In genomic region chr7:16474445-16474844, GRCm38 (mm10) we compare ENCODE assay signal across 9 mouse cellular contexts. TPM values are rescaled to one million over a fixed set of nuclear protein-coding genes. Genes with fewer than 3 reads are reported as not detected.
DNase-seq lines count a peak whose midpoint lies in the region; ATAC-seq lines count a peak whose summit lies in the region.
"Had no signal": no experiment of that assay in that cellular context is flagged by ENCODE, and none has a peak within 500 bp of the region (broad histone marks: within the 10 kb centered on the region; RNA-seq: fewer than 3 reads in every experiment).

No protein-coding gene starts in this region.

- peak overlapping the region; percentile 51 for H3K4me2 ChIP-seq in heart, embryonic 15.5 days
- peak overlapping the region; percentile 40 for H3K4me2 ChIP-seq in hindbrain, embryonic 16.5 days (ENCODE audit: low read length)

- DNase-seq in heart, adult 9 months (ENCODE audit: low spot score in 2 of 2) = no peak
- peak; percentile 39 for DNase-seq in midbrain, embryonic 10.5 days (ENCODE audit: low spot score)
- no peak for DNase-seq in Muller cell, postnatal 12 days (ENCODE audit: inconsistent ontology term)
- DNase-seq in thymus, postnatal 10 days (ENCODE audit: low spot score in 2 of 2) = no peak
- DNase-seq in right cerebral cortex, postnatal 36 days (ENCODE audit: low spot score in 2 of 2) = no peak

- no peak for ATAC-seq in heart, embryonic 15.5 days (replicated peaks; ENCODE audit: insufficient number of reproducible peaks, insufficient read depth, low FRiP score, low read depth)
- no peak for ATAC-seq in hindbrain, embryonic 16.5 days

- no peak overlapping the region for H3K9ac ChIP-seq in heart, embryonic 15.5 days
- H3K9ac ChIP-seq in hindbrain, embryonic 16.5 days (ENCODE audit: low read depth, low read length) = 0 out of 2 replicates have a peak overlapping the region, but pooled peaks have one; percentile 4

- peaks cover 84% of the 10 kb centered on the region for H3K27me3 ChIP-seq in heart, embryonic 15.5 days
- H3K27me3 ChIP-seq in hindbrain, embryonic 16.5 days (replicated peaks; ENCODE audit: control insufficient read depth, insufficient read depth, low read length) = peaks cover 48% of the 10 kb centered on the region
- peaks cover 90% of the 10 kb centered on the region for H3K27me3 ChIP-seq in midbrain, embryonic 10.5 days (ENCODE audit: low read depth, poor library complexity, severe bottlenecking)

- peak overlapping the region; percentile 21 for H3K4me3 ChIP-seq in heart, embryonic 15.5 days
- peak overlapping the region; percentile 43 for H3K4me3 ChIP-seq in brown adipose tissue, adult 24 weeks (ENCODE audit: insufficient read depth, low read depth, low read length)
- H3K4me3 ChIP-seq in hindbrain, embryonic 16.5 days (ENCODE audit: low read length) = peak overlapping the region; percentile 14; the same call in 1 of the 2 replicates
- peak overlapping the region; percentile 38 for H3K4me3 ChIP-seq in midbrain, embryonic 10.5 days

- H3K36me3 ChIP-seq in heart, embryonic 15.5 days = no peaks in the 10 kb centered on the region
- no peaks in the 10 kb centered on the region for H3K36me3 ChIP-seq in hindbrain, embryonic 16.5 days (ENCODE audit: control insufficient read depth, insufficient read depth, low read length)
- no peaks in the 10 kb centered on the region for H3K36me3 ChIP-seq in midbrain, embryonic 10.5 days
- H3K36me3 ChIP-seq: G1E had no signal

- no peak overlapping the region for H3K27ac ChIP-seq in heart, embryonic 15.5 days
- H3K27ac ChIP-seq in brown adipose tissue, adult 24 weeks (replicated peaks; ENCODE audit: low read depth, low read length) = no peak overlapping the region
- no peak overlapping the region for H3K27ac ChIP-seq in hindbrain, embryonic 16.5 days (ENCODE audit: low read depth, low read length)
- H3K27ac ChIP-seq in midbrain, embryonic 10.5 days (replicated peaks) = no peak overlapping the region

- 5% methylated on average over 33 of the region's 33 CpGs for WGBS in heart, embryonic 15.5 days
- WGBS in hindbrain, embryonic 16.5 days = 6% methylated on average over 32 of the region's 33 CpGs
- WGBS in midbrain, embryonic 10.5 days = 4% methylated on average over 33 of the region's 33 CpGs

- no peaks in the 10 kb centered on the region for H3K9me3 ChIP-seq in heart, embryonic 15.5 days (replicated peaks)
- H3K9me3 ChIP-seq in hindbrain, embryonic 16.5 days (ENCODE audit: control insufficient read depth, low read length) = no peaks in the 10 kb centered on the region
- no peaks in the 10 kb centered on the region for H3K9me3 ChIP-seq in midbrain, embryonic 10.5 days (replicated peaks)

- peaks cover 23% of the 10 kb centered on the region for H3K4me1 ChIP-seq in heart, embryonic 15.5 days (replicated peaks)
- no peaks in the 10 kb centered on the region for H3K4me1 ChIP-seq in brown adipose tissue, adult 24 weeks (ENCODE audit: control insufficient read depth, insufficient read depth, insufficient read length, low read length)
- peaks cover 18% of the 10 kb centered on the region for H3K4me1 ChIP-seq in hindbrain, embryonic 16.5 days (ENCODE audit: control insufficient read depth, insufficient read depth, low read depth, low read length)
- H3K4me1 ChIP-seq in midbrain, embryonic 10.5 days = peaks cover 24% of the 10 kb centered on the region

RNA-seq across cellular contexts. Expression of gene Npas1, which starts 3.1 kb away (rescaled TPM):
- polyA plus RNA-seq in heart, embryonic 15.5 days (2015; fragmentation: Nextera tagmentation; extraction: Ambion mirVana) = 0.16 and 0.36 TPM in 2 replicates
- not detected in 2 replicates for polyA plus RNA-seq in brown adipose tissue, adult 24 weeks (2012; ENCODE audit: insufficient read depth, insufficient read length, missing spikeins)
- polyA plus RNA-seq in hindbrain, embryonic 16.5 days (2015; fragmentation: Nextera tagmentation; extraction: Ambion mirVana) = 5.4 and 6.3 TPM in 2 replicates
- polyA plus RNA-seq in midbrain, embryonic 10.5 days (2016; fragmentation: Nextera tagmentation; extraction: Ambion mirVana) = 0.32 and 0.74 TPM in 2 replicates
- polyA plus RNA-seq: G1E had no signal

RNA-seq across cellular contexts. Expression of gene Tmem160, which starts 21.9 kb away (rescaled TPM):
- 76.1 and 76.3 TPM in 2 replicates for polyA plus RNA-seq in heart, embryonic 15.5 days (2015; fragmentation: Nextera tagmentation; extraction: Ambion mirVana)
- polyA plus RNA-seq in brown adipose tissue, adult 24 weeks (2012; ENCODE audit: insufficient read depth, insufficient read length, missing spikeins) = 58.0 and 62.4 TPM in 2 replicates
- 77.0 and 86.9 TPM in 2 replicates for polyA plus RNA-seq in hindbrain, embryonic 16.5 days (2015; fragmentation: Nextera tagmentation; extraction: Ambion mirVana)
- polyA plus RNA-seq in midbrain, embryonic 10.5 days (2016; fragmentation: Nextera tagmentation; extraction: Ambion mirVana) = 54.5 and 64.7 TPM in 2 replicates
